Mouse (Mus musculus) kidney, embryonic 14.5 days (tissue): ENCODE measurements around the gene Lekr1. TPM values are rescaled to one million over a fixed set of nuclear protein-coding genes. Genes with fewer than 3 reads are reported as not detected.

ENCODE experiments used
- microRNA-seq: library from miRNA; unstranded; fragments of <30 nt; microRNA quantifications from one replicate; pipeline ENCODE4, GENCODE M21; 2016
- polyA plus RNA-seq: library from polyadenylated mRNA; unstranded; fragments of >200 nt; fragmentation: Nextera tagmentation; extraction: Ambion mirVana; gene quantifications from 2 replicates; pipeline ENCODE4 v1.2.1, GENCODE M21; 2014

Gene Lekr1
- polyA plus RNA-seq, 1 experiment from 2014 or later = 7.2 TPM

Small RNA genes within 50 kb of the gene (microRNA-seq; reads per million reads assigned to microRNA genes)
- 0.63 reads per million for gene Mir8120

Other genes with a start within 250 kb of the Lekr1 start
- gene Tiparp, start 137.8 kb upstream of the Lekr1 start, polyA plus RNA-seq = 23.1 and 29.9 TPM in 2 replicates